ENCODE assay signal across 13 mouse cellular contexts in the genomic region with DNA sequence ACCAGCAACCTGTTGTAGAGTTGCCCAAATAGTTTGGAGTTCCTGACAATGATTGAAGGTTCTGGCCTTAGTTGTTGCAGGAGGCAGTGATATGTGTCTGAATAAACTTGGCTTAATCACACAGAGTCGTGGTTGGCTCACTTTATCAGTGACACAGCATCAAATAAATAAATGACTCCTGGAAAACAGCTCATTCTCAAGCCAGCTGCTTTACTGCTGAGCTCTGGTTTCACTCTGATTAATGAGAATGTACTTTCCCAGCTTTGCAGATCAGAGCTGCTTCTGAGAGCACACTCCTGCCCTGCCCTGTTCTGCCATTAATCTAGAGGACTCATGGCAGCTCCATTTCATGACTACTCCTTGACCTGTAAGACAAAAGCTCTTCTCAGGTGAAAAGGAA.
DNase-seq lines count a peak whose midpoint lies in the region; ATAC-seq and TF ChIP-seq lines count a peak whose summit lies in the region.
"Had no signal": no experiment of that assay in that cellular context is flagged by ENCODE, and none has a peak within 500 bp of the region (broad histone marks: within the 10 kb centered on the region; RNA-seq: fewer than 3 reads in every experiment).

No protein-coding gene starts in this region.

- no peaks in the 10 kb centered on the region for H3K36me3 ChIP-seq in lung, embryonic 14.5 days (ENCODE audit: insufficient read depth)
- H3K36me3 ChIP-seq: heart, embryonic 13.5 days had no signal

- DNase-seq in lung, embryonic 14.5 days, result peak; percentile 34
- no peak for DNase-seq in lung, postnatal 10 days
- peak; percentile 16 for DNase-seq in embryo, embryonic 10 days (ENCODE audit: low spot score)
- DNase-seq in hindlimb bud, embryonic 11.5 days (ENCODE audit: extremely low spot score, low read depth, low spot score), result peak; percentile 10
- peak; percentile 4 for DNase-seq in yolk sac, embryonic 10.5 days (ENCODE audit: low spot score)
- DNase-seq in ovary, postnatal 36 days (ENCODE audit: low spot score), result no peak
- DNase-seq: cerebellum, postnatal 25 days; forebrain, postnatal 0 days; left cerebral cortex, postnatal 4 days; spleen, adult 18-20 months had no signal

- no peaks in the 10 kb centered on the region for H3K4me1 ChIP-seq in lung, embryonic 14.5 days (ENCODE audit: insufficient read depth)
- H3K4me1 ChIP-seq: heart, embryonic 13.5 days had no signal

- H3K4me2 ChIP-seq in lung, embryonic 14.5 days, result no peak overlapping the region
- H3K4me2 ChIP-seq: heart, embryonic 13.5 days had no signal

- no peak overlapping the region for H3K4me3 ChIP-seq in lung, embryonic 14.5 days (ENCODE audit: low read depth, low read length)
- H3K4me3 ChIP-seq: heart, embryonic 13.5 days had no signal

- no peaks in the 10 kb centered on the region for H3K9me3 ChIP-seq in lung, embryonic 14.5 days (ENCODE audit: low read depth, low read length)
- H3K9me3 ChIP-seq: heart, embryonic 13.5 days had no signal

- H3K27ac ChIP-seq in lung, embryonic 14.5 days (ENCODE audit: low read depth), result no peak overlapping the region
- H3K27ac ChIP-seq: heart, embryonic 13.5 days had no signal

- 0% methylated on average over 1 of the region's 1 CpGs for WGBS in lung, embryonic 14.5 days

- H3K27me3 ChIP-seq in lung, embryonic 14.5 days (ENCODE audit: insufficient read depth, low read length), result no peaks in the 10 kb centered on the region
- H3K27me3 ChIP-seq: heart, embryonic 13.5 days had no signal

- H3K9ac ChIP-seq in lung, embryonic 14.5 days, result no peak overlapping the region
- H3K9ac ChIP-seq: forebrain, postnatal 0 days; heart, embryonic 13.5 days had no signal

- no peak for TF ChIP-seq CTCF in lung, embryonic 14.5 days (IDR thresholded peaks at IDR 0.05; ENCODE audit: low read depth)

- ATAC-seq in lung, embryonic 14.5 days (ENCODE audit: insufficient read depth), result no peak
- no peak for ATAC-seq in inflammation-experienced regulatory T-cells, adult 6 months
- ATAC-seq: activated CD4-positive, CD25-positive, alpha-beta regulatory T cell, adult 4 months; forebrain, postnatal 0 days had no signal

Comparison
In these comparisons a context has a peak if more than half of its experiments do, and no peak if none do; other contexts are left out.
1. DNase-seq: peak in lung, embryonic 14.5 days (single experiment), embryo, embryonic 10 days (single experiment), hindlimb bud, embryonic 11.5 days (single experiment) and yolk sac, embryonic 10.5 days (single experiment); none in lung, postnatal 10 days (single experiment) and ovary, postnatal 36 days (single experiment).